Mouse (Mus musculus) c-Kit-positive CD71-positive TER-119-negative erythroid progenitor cells, embryonic 14.5 days (primary cell): ENCODE data around the gene Lrfn3.

ENCODE experiments used
- DNase-seq: peaks from one replicate; pipeline ENCODE4 v3.0.0-alpha.2; 2013; ENCODE audit warnings: low read depth

Gene Lrfn3

DNA sequence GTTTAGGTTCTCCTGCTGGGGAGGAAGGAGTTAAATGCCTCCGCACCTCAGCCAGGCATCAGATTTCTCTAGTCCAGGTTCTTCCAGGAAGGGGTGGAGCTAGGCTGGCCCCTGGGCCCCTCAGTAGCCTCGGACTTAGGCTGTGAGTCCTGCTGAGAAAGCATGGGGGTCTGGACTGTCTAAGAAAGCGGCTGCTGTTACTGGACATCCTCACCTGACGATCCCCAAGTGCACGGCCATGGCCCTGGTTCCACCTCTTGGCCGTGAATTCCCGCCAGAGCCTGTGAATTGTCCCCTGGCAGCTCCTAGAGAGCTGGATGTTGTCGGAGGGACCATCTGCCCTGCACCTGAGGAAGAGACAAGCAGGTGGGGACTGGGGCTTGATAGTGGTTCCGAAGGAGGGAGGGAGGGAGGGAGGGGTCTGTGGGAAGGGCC lies 47.8 kb downstream of the Lrfn3 start, which contains the start of gene Syne4:
Syne4 (plus strand) TSS at position 87 of the 435 bp plus-strand sequence.
- DNase-seq, result no peak

DNA sequence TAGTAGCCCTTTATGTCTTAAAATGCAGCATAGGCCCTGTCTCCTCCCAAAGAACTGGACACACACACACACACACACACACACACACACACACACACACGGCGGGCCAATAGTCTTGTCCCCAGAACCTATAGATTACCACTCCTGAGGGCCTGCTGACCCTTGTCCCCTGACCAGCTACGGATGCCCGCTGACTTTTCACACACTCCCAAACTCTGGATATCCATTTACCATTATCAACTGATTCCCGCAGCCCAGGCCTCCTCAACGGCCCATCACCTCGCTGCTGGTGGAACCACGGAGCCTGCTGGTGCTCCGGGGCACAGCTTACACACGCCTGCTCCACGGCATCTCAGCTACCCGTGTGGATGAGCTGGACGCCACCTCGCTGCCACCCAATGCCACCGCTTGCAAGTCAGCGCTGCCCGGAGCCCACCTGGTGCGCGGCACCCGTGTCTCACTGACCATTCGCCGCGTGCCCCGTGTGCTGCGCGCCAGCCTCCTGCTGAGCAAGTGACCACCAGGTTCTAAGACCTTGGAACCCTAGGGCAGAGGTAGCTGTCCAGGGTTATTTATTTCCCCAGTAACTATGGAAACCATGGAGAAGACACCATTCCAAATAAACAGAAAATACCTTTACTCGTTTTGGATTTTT lies 48.8 kb downstream of the Lrfn3 start:
- DNase-seq, result no peak

DNA sequence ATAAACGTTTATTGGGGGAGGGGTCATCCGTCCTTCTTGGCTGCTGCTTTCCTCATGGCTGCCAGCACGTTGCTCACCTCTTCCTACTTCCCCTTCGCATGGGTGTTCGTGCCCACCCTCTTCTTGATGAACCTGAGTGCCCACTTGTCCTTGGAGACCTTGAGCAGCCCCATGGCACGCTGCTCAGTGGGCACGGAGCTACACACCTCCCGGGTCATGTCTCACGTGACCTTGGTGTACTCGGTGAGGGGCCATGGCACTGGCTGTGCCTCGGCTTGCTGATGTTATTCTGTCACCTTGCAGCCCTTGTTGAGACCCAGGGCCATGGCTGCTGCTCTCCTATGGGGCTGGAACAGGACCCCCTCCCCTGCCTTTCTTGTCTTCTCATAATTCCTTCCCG lies 52.4 kb downstream of the Lrfn3 start:
- no peak for DNase-seq

DNA sequence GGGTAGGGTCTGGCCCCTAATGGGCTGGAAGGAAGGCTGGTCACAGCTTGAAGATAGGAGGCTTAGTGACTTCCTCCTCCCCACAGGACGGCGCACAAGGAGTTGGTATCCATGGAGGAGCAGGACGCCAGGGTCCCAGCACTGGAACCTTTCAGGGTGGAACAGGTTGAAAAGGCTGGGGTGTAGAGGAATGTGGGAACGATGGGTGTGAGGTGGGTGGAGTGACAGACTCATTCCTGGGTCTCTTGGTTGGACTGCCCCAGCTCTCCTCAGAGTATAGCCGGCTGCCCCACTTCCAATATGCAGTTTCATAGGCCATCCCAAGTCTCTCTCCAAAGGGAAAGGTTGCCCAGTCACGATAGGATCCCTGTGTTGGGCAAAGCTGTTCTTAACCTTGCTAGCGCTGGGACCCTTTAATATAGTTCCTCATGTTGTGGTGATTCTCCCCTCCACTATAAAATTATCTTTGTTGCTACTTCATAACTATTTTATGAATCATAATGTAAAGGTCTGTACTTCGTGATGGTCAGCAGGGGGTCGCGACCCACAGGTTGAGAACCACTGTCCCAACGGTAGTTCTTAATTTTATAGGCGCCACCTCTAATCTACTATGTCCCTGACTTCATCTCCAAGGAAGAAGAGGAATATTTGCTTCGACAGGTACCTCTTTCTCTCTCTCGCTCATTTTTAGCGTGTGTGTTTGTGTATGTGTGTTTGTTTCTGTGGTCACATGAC lies 53.0 kb downstream of the Lrfn3 start:
- DNase-seq, result no peak

DNA sequence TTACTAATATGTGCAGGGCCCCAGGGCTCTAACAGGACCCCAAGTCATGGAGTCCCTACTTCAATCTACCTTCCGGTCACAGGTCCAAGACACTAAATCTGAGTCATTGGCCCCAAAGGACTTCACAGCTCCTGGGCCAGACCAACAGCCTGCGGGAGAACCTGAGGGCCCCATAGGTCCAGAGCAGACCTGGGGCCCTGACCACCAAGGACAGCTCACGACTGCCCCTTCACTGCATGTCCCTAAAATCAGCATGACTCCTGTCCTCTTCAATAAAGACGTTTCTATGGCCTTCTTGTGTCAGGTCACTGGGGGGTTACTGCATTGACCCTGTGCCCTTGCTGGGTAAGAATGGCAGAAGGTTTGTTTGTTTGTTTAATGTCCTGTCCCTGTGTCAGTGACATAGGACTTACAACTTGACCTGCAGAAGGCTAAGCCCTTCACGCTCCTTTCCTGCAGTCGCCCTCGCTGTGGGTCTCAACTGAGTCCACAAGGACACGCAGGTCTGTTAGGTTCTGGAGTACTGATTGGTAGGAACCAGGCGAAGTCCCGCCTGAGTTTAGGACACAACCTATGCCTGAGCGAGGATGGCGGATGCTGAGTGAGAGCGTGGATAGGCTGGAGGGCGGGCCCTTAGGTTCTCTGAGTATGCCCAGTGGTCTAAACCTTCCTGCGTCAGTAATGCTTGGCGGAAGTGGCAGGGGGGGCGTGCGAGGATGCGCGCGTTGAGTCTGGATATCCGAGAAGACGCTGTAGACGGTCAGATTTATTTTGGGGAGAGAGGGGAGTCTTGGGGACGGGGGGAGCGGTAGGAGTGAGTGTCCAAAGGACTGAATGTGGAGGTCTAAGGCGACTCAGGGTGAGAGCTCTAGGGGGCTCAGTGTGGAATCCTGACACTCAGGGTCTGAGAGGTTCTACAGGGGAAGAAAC lies 54.2 kb downstream of the Lrfn3 start, which contains the start of gene Alkbh6:
Alkbh6 (plus strand) TSS at position 642 of the 930 bp plus-strand sequence.
- peak; percentile 91 for DNase-seq

DNA sequence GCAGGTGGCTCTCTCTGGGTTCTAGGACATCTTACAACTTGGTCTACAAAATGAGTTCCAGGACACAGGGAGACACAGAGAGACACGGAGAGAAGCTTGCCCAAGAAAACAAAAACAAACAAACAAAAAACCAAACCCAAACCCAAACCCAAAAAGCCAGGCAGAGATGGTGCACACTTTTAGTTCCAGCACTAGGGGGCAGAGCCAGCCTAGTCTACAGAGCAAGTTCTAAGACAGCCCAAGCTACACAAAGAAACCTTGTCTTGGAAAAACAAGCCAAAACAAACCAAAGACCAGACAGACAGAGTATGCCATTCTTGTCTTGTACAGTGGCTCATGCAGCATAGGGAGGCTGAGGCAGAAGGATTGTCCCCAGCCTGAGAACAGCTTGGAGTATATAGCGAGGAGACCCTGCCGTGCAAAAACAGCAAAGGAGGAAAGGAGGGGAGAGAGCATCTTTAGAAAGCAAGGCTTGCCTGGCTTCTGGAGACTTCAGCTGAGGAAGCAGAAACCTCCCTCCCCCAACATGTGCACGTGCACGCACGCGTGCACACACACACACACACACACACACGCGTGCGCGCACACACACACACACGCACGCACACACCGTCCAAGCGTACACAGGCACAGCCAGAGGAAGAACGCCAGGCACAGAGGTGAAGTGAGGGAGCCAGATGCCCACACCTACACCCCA lies 56.3 kb downstream of the Lrfn3 start:
- no peak for DNase-seq
